Mouse (Mus musculus) liver, embryonic 14.5 days (tissue): ENCODE data around the gene Atp13a2.

Experiments used
- CTCF ChIP-seq: IDR thresholded peaks from 2 replicates; pipeline ENCODE4 v1.5.1; 2016; ENCODE audit warnings: antibody characterized with exemption, low read depth, control low read depth
- EP300 ChIP-seq: IDR thresholded peaks from 2 replicates; pipeline ENCODE4 v1.6.1; 2016; ENCODE audit warnings: antibody characterized with exemption, low read depth

DNA sequence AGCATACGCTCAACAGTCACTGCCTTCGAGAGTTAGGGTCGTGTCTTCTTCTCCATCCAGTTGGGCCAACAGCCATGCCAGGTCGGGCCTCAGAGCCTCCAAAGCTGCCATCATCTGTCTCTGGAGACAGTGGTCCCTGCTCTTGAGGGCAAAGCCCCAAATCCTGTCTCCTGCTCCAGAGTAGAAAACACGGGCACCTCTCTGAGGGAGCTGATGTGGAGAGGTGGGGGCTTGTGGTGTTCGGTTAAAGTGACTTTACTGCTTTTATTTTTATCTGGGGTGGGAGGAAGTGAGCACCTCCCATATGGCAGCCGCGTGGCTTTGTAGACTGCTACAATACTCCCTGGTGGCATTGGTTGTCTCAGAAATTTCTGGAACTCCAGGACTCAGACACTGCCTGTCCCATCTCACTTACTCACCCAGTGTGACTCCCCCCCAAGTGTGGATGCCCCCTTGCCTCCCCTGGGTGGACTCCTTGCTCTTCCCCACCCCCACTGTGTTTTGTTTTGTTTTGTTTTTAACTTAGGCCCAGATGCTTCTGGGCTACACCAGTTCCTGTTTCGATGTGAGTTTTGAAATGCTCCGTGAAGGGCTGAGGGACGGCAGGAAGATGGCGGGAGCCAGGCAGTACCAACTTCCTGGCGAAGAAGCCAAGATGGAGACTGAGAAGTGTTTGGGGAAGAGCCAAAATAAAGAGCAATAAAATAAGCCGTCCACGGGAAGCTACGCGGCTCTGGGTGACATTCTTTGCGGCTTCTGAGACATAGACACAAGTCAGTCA is 34.6 kb upstream of the Atp13a2 start:
- TF ChIP-seq CTCF (no peak), EP300 (no peak)
